Mouse (Mus musculus): ENCODE measurements around the gene Gm10490. TPM values are rescaled to one million over a fixed set of nuclear protein-coding genes. Genes with fewer than 3 reads are reported as not detected.

Gm10490 gene
- total and polyA plus RNA-seq, 3 experiments = not detected

DNA sequence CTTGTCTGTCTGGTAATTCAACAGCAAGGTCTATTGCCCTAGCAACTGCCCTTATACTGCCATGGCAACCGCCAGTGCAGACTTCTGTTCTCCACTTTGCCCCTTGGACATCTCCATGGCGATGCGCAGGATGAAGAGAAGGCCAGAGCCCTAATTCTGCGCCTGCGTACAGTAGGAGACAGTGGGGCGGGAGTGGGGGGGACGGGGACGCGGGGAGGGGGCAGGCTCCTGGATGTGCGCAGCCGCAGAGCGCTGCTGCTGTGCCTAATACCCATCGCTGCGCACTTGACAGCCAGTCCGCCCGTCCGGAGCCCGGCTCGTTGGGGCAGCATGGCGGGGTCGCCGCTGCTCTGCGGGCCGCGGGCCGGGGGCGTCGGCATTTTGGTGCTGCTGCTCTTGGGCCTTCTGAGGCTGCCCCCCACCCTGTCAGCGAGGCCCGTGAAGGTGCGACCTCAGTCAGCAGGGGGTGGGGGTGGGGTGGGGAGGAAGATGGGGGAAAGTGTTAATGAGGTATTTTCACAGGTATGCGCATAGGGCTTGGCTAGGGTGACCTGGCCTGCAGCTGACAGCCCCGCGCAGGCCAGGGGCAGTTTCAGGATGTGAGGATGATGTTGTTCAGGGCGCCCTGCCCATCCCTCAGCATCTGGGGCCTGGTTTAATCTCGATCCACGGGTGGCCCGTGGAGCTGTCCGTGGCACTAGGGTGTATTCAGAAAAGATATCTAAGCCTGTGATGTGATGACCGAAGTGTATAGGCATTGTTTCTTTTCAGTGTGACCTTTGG is 10.4 kb downstream of the Gm10490 start, which contains the start of gene Pcsk1n:
Gene Pcsk1n, plus strand, starts transcription at position 222 of the 783 bp plus-strand sequence.
- dilution Hi-C loops (cut with MboI; ENCODE audit: extremely low pct_ligation_motif_present, extremely low pct_unique_long_range_greater_than_20kb, low sequenced_read_pairs) = no loop called here
- no peaks in the 10 kb centered on the region for H3K27me3 ChIP-seq (replicated peaks)
- DNase-seq (ENCODE audit: extremely low read depth) = no peak

GRCm38 (mm10) chrX:7922032-7922431 is 12.7 kb downstream of the Gm10490 start:
- no peak for DNase-seq (ENCODE audit: extremely low read depth)
- no peak for TF ChIP-seq MAX (IDR thresholded peaks at IDR 0.05; ENCODE audit: low read length)
- TF ChIP-seq USF2 (conservative IDR thresholded peaks at IDR 0.05; ENCODE audit: low read depth, low read length) = no peak
- TF ChIP-seq IRF4 (IDR thresholded peaks at IDR 0.05; ENCODE audit: low read depth, low read length) = no peak
- no peak for TF ChIP-seq NRF1 (IDR thresholded peaks at IDR 0.05; ENCODE audit: low read depth, low read length)
- no peaks in the 10 kb centered on the region for H3K9me3 ChIP-seq (replicated peaks; ENCODE audit: low read length)
- H3K27ac ChIP-seq (ENCODE audit: insufficient read depth, low read depth) = no peak overlapping the region
- H3K4me3 ChIP-seq (replicated peaks in 1 of 3; ENCODE audit: low read depth in 2 of 3, low read length in 2 of 3, poor library complexity in 1 of 3) = no peak overlapping the region
- no peak overlapping the region for H3K9ac ChIP-seq (ENCODE audit: insufficient read depth, low read depth)
- H3K4me2 ChIP-seq (ENCODE audit: insufficient read depth, low read depth, poor library complexity, severe bottlenecking) = no peak overlapping the region
- peaks cover 0 to 4% of the 10 kb centered on the region in 2 experiments; a peak in 1 of 4 replicates for H3K4me1 ChIP-seq (ENCODE audit: control insufficient read depth in 1 of 2, insufficient read depth in 2 of 2)
- dilution Hi-C loops (cut with MboI; ENCODE audit: extremely low pct_ligation_motif_present, extremely low pct_unique_long_range_greater_than_20kb, low sequenced_read_pairs) = no loop called here
- no peaks in the 10 kb centered on the region for H3K79me2 ChIP-seq (replicated peaks; ENCODE audit: control insufficient read depth, extremely low read depth, insufficient read depth, poor library complexity, severe bottlenecking)
- no peaks in the 10 kb centered on the region for H3K36me3 ChIP-seq (replicated peaks in 1 of 2; ENCODE audit: control insufficient read depth in 1 of 2, insufficient read depth in 1 of 2, low read length in 1 of 2)
- in situ Hi-C loops (cut with MboI; ENCODE audit: low pct_ligation_motif_present, low pct_unique_long_range_greater_than_20kb, low sequenced_read_pairs) = loop anchor here (25.0 kb wide), 1 partner anchor 190 kb away; no protein-coding TSS in a partner anchor
- H3K27me3 ChIP-seq (replicated peaks) = no peaks in the 10 kb centered on the region

More for the DNA sequence above, 10.4 kb downstream of the Gm10490 start, which contains the start of gene Pcsk1n:
- H3K9me3 ChIP-seq (replicated peaks; ENCODE audit: low read length) = no peaks in the 10 kb centered on the region
- TF ChIP-seq MAX (IDR thresholded peaks at IDR 0.05; ENCODE audit: low read length) (no peak), TBP (conservative IDR thresholded peaks at IDR 0.05; ENCODE audit: low read depth, low read length) (no peak), PAX5 (IDR thresholded peaks at IDR 0.05; ENCODE audit: low read length) (no peak), CHD2 (IDR thresholded peaks at IDR 0.05; ENCODE audit: low read length) (no peak), MEF2A (IDR thresholded peaks at IDR 0.05; ENCODE audit: borderline replicate concordance, low read depth, low read length) (no peak), RCOR1 (conservative IDR thresholded peaks at IDR 0.05; ENCODE audit: low read depth, low read length) (no peak), TCF12 (IDR thresholded peaks at IDR 0.05; ENCODE audit: low read depth, low read length) (no peak), ETS1 (conservative IDR thresholded peaks at IDR 0.05; ENCODE audit: low read depth, low read length) (no peak), ZC3H11A (IDR thresholded peaks at IDR 0.05; ENCODE audit: low read depth, low read length) (no peak), KAT2A (IDR thresholded peaks at IDR 0.05; ENCODE audit: insufficient replicate concordance, low read length) (no peak), GABPA (IDR thresholded peaks at IDR 0.05; ENCODE audit: insufficient replicate concordance, low read depth, low read length) (no peak), MYC (IDR thresholded peaks at IDR 0.05; ENCODE audit: low read depth, low read length) (no peak)
- H3K27ac ChIP-seq (ENCODE audit: insufficient read depth, low read depth) = no peak within 1 kb of the TSS
- H3K4me1 ChIP-seq (ENCODE audit: control insufficient read depth in 1 of 2, insufficient read depth in 2 of 2) = peaks cover 0 to 4% of the 10 kb centered on the region in 2 experiments; a peak in 1 of 4 replicates
- H3K79me2 ChIP-seq (replicated peaks; ENCODE audit: control insufficient read depth, extremely low read depth, insufficient read depth, poor library complexity, severe bottlenecking) = no peaks in the 10 kb centered on the region
- no peak within 1 kb of the TSS for H3K4me3 ChIP-seq (replicated peaks in 1 of 3; ENCODE audit: low read depth in 2 of 3, low read length in 2 of 3, poor library complexity in 1 of 3)
- no peak within 1 kb of the TSS for H3K9ac ChIP-seq (ENCODE audit: insufficient read depth, low read depth)
- H3K36me3 ChIP-seq (replicated peaks in 1 of 2; ENCODE audit: control insufficient read depth in 1 of 2, insufficient read depth in 1 of 2, low read length in 1 of 2) = no peaks in the 10 kb centered on the region
- in situ Hi-C loops (cut with MboI; ENCODE audit: low pct_ligation_motif_present, low pct_unique_long_range_greater_than_20kb, low sequenced_read_pairs) = loop anchor here (25.0 kb wide), 1 partner anchor 193 kb away; no protein-coding TSS in a partner anchor
- no peak within 1 kb of the TSS for H3K4me2 ChIP-seq (ENCODE audit: insufficient read depth, low read depth, poor library complexity, severe bottlenecking)

All from CH12.LX (cell line).